Mouse (Mus musculus): ENCODE measurements around the gene Duxbl1. TPM values are rescaled to one million over a fixed set of nuclear protein-coding genes. Genes with fewer than 3 reads are reported as not detected.
"Not testable (repeated sequence)": the region's sequence is repeated elsewhere in the genome, so short reads cannot be mapped to it uniquely, and the experiment has no call there.

The Duxbl1 gene
- total RNA-seq (2015) (not detected in 2 replicates), total RNA-seq (2017) (not detected in 2 replicates)

GRCm38 (mm10) chr14:25978371-25979241 lies at the start of gene Duxbl1:
Gene Duxbl1 (plus strand): TSS chr14:25978577.
- not testable (repeated sequence) for ATAC-seq (replicated peaks; ENCODE audit: poor library complexity)

DNA sequence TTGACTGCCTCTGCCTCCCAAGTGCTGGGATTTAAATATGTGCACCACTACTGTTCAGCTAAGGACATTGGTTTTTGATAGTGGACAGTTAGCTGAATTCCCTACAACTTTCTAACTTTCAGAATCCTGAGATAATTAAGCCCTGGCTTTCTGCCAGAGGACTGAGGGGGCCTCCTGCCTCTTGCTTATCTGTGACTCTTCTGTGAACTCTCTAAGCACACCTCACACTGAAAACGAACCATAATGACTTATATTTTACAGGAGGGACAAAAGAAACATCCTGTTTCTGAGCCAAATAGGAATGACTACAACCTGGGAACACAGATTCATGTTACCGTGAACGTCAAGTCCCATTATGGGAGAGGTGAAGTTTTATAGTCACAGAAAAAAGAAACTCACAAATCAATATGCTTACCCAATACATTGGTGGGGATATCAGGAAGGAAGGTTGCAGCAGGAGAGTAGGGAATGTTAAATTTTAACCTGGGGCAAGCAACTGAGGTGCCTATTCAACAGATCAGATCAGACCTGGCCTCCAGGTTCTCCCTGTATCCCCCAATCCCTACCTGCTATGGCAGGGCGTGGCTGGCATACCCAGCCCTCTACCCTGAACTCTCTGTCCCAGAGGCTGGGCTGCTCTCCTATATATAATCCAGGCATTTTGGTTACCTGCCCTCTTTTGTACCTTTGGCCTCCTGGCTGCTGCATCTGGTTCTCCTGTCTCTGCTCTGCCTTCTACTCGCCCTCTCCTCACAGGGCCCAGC lies 41.3 kb upstream of the Duxbl1 start:
- ATAC-seq (replicated peaks; ENCODE audit: poor library complexity): not testable (repeated sequence)

- not testable (repeated sequence) for ATAC-seq (replicated peaks; ENCODE audit: poor library complexity)
Measured at GRCm38 (mm10) chr14:25938004-25938403, 40.4 kb upstream of the Duxbl1 start, which contains the start of gene Cphx1. Gene Cphx1 (plus strand): TSS chr14:25938304.

- not testable (repeated sequence) for ATAC-seq (replicated peaks; ENCODE audit: poor library complexity)
Measured at GRCm38 (mm10) chr14:25957861-25958260, 20.5 kb upstream of the Duxbl1 start.

DNA sequence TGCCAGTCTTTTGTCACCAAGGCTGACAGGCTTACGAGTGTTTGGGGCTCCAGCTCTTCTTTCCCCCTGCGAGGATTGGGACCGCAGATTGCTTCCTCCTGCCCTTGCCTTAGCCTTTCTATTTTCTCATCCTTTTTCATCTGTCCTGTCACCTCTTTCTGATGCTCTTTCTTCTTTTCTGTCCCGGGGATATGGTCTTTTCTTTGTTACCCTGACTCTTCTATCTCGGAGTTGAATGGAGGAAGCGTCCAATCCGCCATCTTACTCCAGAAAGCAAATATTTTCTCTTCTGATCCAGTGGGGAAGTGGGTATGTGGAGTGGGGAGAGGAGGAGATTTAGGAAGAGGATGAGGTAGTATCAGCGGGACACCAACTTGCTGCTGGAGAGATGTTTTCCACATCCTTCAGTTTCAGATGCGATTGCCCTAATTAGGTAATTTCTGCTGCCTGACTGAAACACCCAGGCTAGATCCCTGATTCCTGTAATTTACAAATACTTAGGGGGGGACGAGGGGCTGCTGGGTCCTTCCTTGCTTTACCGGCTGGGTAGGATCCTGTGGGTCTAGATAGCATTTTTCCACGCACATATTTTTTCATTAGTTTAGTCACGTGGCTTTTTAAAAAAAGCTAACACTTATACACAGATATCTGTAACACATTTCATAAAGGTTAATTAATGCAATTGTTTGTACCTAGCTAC lies 1.0 kb downstream of the Duxbl1 start:
- ATAC-seq (replicated peaks; ENCODE audit: poor library complexity): not testable (repeated sequence)

DNA sequence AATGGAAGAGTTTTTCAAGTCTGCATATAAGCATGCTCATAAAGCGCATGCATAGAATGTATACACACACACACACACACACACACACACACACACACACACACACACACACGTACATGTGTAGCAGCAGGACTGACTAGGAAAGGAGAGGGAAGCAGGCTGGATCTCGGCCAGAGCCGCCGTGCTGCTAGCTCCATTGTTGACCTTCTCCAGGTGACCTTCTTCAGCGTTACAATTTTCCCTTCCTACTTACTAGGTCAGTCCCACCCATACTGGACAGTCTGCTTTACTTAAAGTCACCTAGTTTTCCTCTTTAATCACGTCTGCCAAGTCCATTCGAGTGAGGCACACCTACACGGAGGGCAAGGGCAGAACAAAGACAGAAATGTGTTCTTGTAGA lies 3.5 kb downstream of the Duxbl1 start:
- not testable (repeated sequence) for ATAC-seq (replicated peaks; ENCODE audit: poor library complexity)

DNA sequence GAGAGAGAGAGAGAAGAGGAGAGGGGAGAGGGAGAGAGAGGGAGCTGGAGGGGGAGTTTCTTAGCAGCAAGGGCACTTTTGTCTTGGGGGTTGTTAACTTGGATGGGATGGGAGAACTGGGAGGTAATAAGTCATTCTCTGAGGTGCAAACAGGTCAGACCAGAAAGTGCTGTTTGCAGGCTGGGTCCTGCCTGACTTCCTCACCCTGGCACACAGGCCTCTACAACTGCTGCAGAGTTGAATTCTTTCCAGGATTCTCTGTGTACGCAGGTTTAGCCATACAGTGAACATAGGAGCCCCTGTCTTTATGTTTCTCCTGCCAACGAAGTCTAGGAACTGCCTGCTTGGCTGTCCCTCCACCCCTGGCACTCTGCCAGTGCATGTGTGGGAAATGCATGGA lies 29.1 kb downstream of the Duxbl1 start:
- not testable (repeated sequence) for ATAC-seq (replicated peaks; ENCODE audit: poor library complexity)

GRCm38 (mm10) chr14:26016414-26016813 lies 38.0 kb downstream of the Duxbl1 start:
- not testable (repeated sequence) for ATAC-seq (replicated peaks; ENCODE audit: poor library complexity)

DNA sequence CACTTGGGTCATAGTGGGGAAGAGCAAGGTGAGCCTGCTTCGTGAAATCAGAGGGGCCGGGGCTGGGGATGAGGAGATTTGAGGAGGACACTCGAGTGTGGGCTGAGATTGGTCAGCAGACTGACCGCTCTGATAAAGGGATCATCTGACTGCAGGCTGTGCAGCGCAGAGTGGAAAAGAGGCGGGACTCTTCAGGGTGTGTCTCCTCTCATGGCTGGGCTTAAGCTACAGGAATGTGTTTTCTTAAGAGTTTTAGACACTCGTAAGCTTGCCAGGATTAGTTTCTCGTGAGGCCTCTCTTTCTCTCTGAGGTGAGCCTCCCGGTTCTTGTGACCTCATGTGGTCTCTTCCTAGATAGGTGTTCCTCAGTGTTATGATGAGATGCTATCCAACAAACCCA lies 43.2 kb downstream of the Duxbl1 start:
- not testable (repeated sequence) for ATAC-seq (replicated peaks; ENCODE audit: poor library complexity)

GRCm38 (mm10) chr14:26022831-26023230 lies 44.5 kb downstream of the Duxbl1 start:
- ATAC-seq (replicated peaks; ENCODE audit: poor library complexity): not testable (repeated sequence)

- ATAC-seq (replicated peaks; ENCODE audit: poor library complexity): peak; percentile 87
Measured at GRCm38 (mm10) chr14:26025653-26026052, 47.3 kb downstream of the Duxbl1 start.

DNA sequence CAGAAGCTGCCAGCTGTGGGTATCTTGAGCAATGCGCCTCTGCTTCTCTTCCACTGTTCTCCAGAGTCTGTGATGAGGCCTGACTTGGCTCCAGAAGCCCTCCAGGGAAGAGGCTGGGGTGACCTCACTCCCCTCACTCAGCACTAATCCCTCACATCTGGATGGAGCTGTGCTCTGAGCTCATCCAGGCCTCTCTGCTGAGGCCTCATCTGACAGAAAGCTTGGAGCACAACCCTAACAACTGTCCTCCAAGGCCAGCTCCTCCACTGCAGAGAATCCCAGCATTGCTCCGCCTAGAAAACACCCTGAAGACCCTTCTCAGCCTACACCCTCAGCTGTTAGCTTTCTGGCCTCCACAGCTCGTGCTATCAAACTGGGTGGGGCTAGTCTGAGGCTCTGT lies 56.0 kb downstream of the Duxbl1 start:
- ATAC-seq (replicated peaks; ENCODE audit: poor library complexity): not testable (repeated sequence)

DNA sequence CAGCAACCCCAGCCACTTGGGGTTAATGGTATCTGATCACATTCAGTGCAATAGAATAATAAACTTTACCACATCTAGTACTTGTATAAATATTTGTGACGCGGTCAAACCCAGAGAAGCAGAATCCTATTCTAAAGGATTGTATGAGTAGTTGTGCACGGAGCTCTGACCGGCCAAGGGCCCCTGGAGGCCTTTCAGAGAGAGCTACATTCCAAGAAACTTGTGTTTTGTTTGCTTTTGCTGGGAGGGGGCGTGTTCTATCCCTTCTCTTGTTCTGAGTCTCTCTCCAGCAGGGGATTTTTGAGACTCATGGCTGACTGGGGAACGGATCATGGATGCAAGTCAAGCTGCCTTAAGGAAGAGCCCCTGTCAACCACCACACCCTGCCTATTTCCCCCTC lies 57.1 kb downstream of the Duxbl1 start:
- ATAC-seq (replicated peaks; ENCODE audit: poor library complexity): not testable (repeated sequence)

Other genes with a start within 250 kb of the Duxbl1 start
- 1.2 and 1.3 TPM in 2 replicates for gene Zcchc24, start 209.5 kb upstream of the Duxbl1 start, total RNA-seq (2015)
- gene Zcchc24, start 209.5 kb upstream of the Duxbl1 start, total RNA-seq (2017): 0.41 and 0.92 TPM in 2 replicates
- gene Anxa11, start 136.4 kb upstream of the Duxbl1 start, total RNA-seq (2015): 36.5 and 37.1 TPM in 2 replicates
- 7.3 and 8.1 TPM in 2 replicates for gene Anxa11, start 136.4 kb upstream of the Duxbl1 start, total RNA-seq (2017)
- not detected in 2 replicates for gene Plac9a, start 75.5 kb upstream of the Duxbl1 start, total RNA-seq (2015)
- not detected in 2 replicates for gene Plac9a, start 75.5 kb upstream of the Duxbl1 start, total RNA-seq (2017)
- gene Tmem254a, start 50.9 kb upstream of the Duxbl1 start, total RNA-seq (2015): 12.2 and 18.6 TPM in 2 replicates
- gene Tmem254a, start 50.9 kb upstream of the Duxbl1 start, total RNA-seq (2017): 1.0 and 1.2 TPM in 2 replicates
- not detected in 2 replicates for gene Cphx1, start 40.3 kb upstream of the Duxbl1 start, total RNA-seq (2015)
- not detected in 2 replicates for gene Cphx1, start 40.3 kb upstream of the Duxbl1 start, total RNA-seq (2017)
- gene Gm9780, start 64.1 kb downstream of the Duxbl1 start, total RNA-seq (2015): not detected in 2 replicates
- not detected in 2 replicates for gene Gm9780, start 64.1 kb downstream of the Duxbl1 start, total RNA-seq (2017)
- gene Tmem254c, start 88.8 kb downstream of the Duxbl1 start, total RNA-seq (2015): 44.1 and 46.7 TPM in 2 replicates
- 22.2 and 38.6 TPM in 2 replicates for gene Tmem254c, start 88.8 kb downstream of the Duxbl1 start, total RNA-seq (2017)
- gene Cphx2, start 102.9 kb downstream of the Duxbl1 start, total RNA-seq (2015): not detected in 2 replicates
- gene Cphx2, start 102.9 kb downstream of the Duxbl1 start, total RNA-seq (2017): not detected in 2 replicates
- gene Cphx3, start 103.7 kb downstream of the Duxbl1 start, total RNA-seq (2015): not detected in 2 replicates
- not detected in 2 replicates for gene Cphx3, start 103.7 kb downstream of the Duxbl1 start, total RNA-seq (2017)
- gene Duxbl2, start 139.8 kb downstream of the Duxbl1 start, total RNA-seq (2015): not detected in 2 replicates
- not detected in 2 replicates for gene Duxbl2, start 139.8 kb downstream of the Duxbl1 start, total RNA-seq (2017)
- gene Plac9b, start 203.9 kb downstream of the Duxbl1 start, total RNA-seq (2015): not detected in 2 replicates
- gene Plac9b, start 203.9 kb downstream of the Duxbl1 start, total RNA-seq (2017): not detected in 2 replicates
- gene Tmem254b, start 228.5 kb downstream of the Duxbl1 start, total RNA-seq (2015): 29.8 TPM in 1 of 2 replicates, not detected in the other
- 2.8 and 10.7 TPM in 2 replicates for gene Tmem254b, start 228.5 kb downstream of the Duxbl1 start, total RNA-seq (2017)